In the genomic region with DNA sequence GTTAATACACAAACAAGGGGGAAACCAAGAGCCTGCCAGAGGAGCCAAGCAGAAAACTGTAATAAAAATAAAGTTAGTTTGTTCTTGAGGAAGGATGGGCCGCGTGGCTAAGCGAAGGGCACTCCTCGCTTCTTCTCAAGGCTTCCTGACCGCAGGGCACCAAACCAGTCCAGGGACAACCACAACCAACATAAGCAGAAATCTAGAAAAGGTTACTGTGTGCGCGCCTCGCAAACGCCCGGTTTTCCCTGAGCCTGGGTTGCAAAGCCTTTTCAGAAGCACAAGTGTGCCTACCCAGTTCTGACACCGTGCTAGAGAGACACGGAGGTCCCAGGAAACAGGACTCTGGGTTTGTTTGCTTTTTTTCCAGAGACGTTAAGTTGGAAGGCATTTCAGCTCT, we compare ENCODE assay signal across 22 mouse cellular contexts. TPM values are rescaled to one million over a fixed set of nuclear protein-coding genes. Genes with fewer than 3 reads are reported as not detected.
DNase-seq lines count a peak whose midpoint lies in the region; ATAC-seq and TF ChIP-seq lines count a peak whose summit lies in the region.
"Had no signal": no experiment of that assay in that cellular context is flagged by ENCODE, and none has a peak within 500 bp of the region (broad histone marks: within the 10 kb centered on the region; RNA-seq: fewer than 3 reads in every experiment).

No protein-coding gene starts in this region.

- no peak for TF ChIP-seq CTCF in E14TG2a.4 (conservative IDR thresholded peaks at IDR 0.05; ENCODE audit: low read length)

- no peaks in the 10 kb centered on the region for H3K9me3 ChIP-seq in heart, embryonic 15.5 days (replicated peaks)
- H3K9me3 ChIP-seq in heart, embryonic 12.5 days (replicated peaks): no peaks in the 10 kb centered on the region
- H3K9me3 ChIP-seq in lung, embryonic 15.5 days: no peaks in the 10 kb centered on the region
- H3K9me3 ChIP-seq in E14TG2a.4 (ENCODE audit: low read length): no peaks in the 10 kb centered on the region
- H3K9me3 ChIP-seq: forebrain, embryonic 15.5 days; heart, embryonic 13.5 days; limb, embryonic 15.5 days; liver, embryonic 15.5 days; midbrain, embryonic 10.5 days; neural tube, embryonic 13.5 days had no signal

- peak; percentile 30 for DNase-seq in adrenal gland, adult 2 months
- no peak for DNase-seq in adrenal gland, postnatal 4 days (ENCODE audit: low spot score in 2 of 2)
- no peak for DNase-seq in lung, postnatal 25 days (ENCODE audit: low spot score)
- no peak for DNase-seq in cerebellum, adult 11-12 months
- DNase-seq: cerebellum, adult 9-10 months; kidney, postnatal 14 days; left cerebral cortex, postnatal 4 days had no signal

- 91% methylated on average over 13 of the region's 13 CpGs for WGBS in heart, embryonic 15.5 days
- 91% methylated on average over 13 of the region's 13 CpGs for WGBS in heart, embryonic 12.5 days
- WGBS in lung, embryonic 15.5 days: 70% methylated on average over 13 of the region's 13 CpGs

- no peak overlapping the region for H3K9ac ChIP-seq in heart, embryonic 15.5 days
- no peak overlapping the region for H3K9ac ChIP-seq in heart, embryonic 12.5 days
- no peak overlapping the region for H3K9ac ChIP-seq in lung, embryonic 15.5 days
- H3K9ac ChIP-seq: forebrain, embryonic 15.5 days; limb, embryonic 15.5 days; liver, embryonic 15.5 days; neural tube, embryonic 13.5 days had no signal

- peak overlapping the region; percentile 35; the same call in 1 of the 2 replicates for H3K27ac ChIP-seq in heart, embryonic 15.5 days
- H3K27ac ChIP-seq in heart, embryonic 12.5 days (ENCODE audit: poor library complexity, severe bottlenecking): no peak overlapping the region
- 0 out of 2 replicates have a peak overlapping the region, but pooled peaks have one; percentile 5 for H3K27ac ChIP-seq in lung, embryonic 15.5 days
- H3K27ac ChIP-seq: forebrain, embryonic 15.5 days; heart, embryonic 13.5 days; hindbrain, postnatal 0 days; limb, embryonic 15.5 days; liver, embryonic 15.5 days; midbrain, embryonic 10.5 days; neural tube, embryonic 13.5 days; stomach, postnatal 0 days had no signal

- ATAC-seq in heart, embryonic 15.5 days (replicated peaks; ENCODE audit: insufficient number of reproducible peaks, insufficient read depth, low FRiP score, low read depth): no peak
- no peak for ATAC-seq in heart, embryonic 12.5 days (ENCODE audit: insufficient number of reproducible peaks, low FRiP score)
- ATAC-seq in lung, embryonic 15.5 days (ENCODE audit: borderline replicate concordance, extremely low read depth, low FRiP score, low TSS enrichment): no peak
- ATAC-seq: forebrain, embryonic 15.5 days; hindbrain, postnatal 0 days; intestine, embryonic 16.5 days; midbrain, embryonic 16.5 days had no signal

- H3K36me3 ChIP-seq in heart, embryonic 15.5 days: no peaks in the 10 kb centered on the region
- H3K36me3 ChIP-seq in heart, embryonic 12.5 days: no peaks in the 10 kb centered on the region
- H3K36me3 ChIP-seq in lung, embryonic 15.5 days: no peaks in the 10 kb centered on the region
- H3K36me3 ChIP-seq in E14TG2a.4 (ENCODE audit: insufficient read depth, low read length): peaks cover 22% of the 10 kb centered on the region
- H3K36me3 ChIP-seq: forebrain, embryonic 15.5 days; heart, embryonic 13.5 days; limb, embryonic 15.5 days; liver, embryonic 15.5 days; midbrain, embryonic 10.5 days; neural tube, embryonic 13.5 days had no signal

- no peak overlapping the region for H3K4me3 ChIP-seq in heart, embryonic 15.5 days
- H3K4me3 ChIP-seq in heart, embryonic 12.5 days: no peak overlapping the region
- no peak overlapping the region for H3K4me3 ChIP-seq in lung, embryonic 15.5 days
- 0 out of 2 replicates have a peak overlapping the region, but pooled peaks have one; percentile 5 for H3K4me3 ChIP-seq in E14TG2a.4 (replicated peaks; ENCODE audit: low read length)
- H3K4me3 ChIP-seq: forebrain, embryonic 15.5 days; heart, embryonic 13.5 days; limb, embryonic 15.5 days; liver, embryonic 15.5 days; midbrain, embryonic 10.5 days; myocyte; neural tube, embryonic 13.5 days had no signal

- H3K4me1 ChIP-seq in heart, embryonic 15.5 days (replicated peaks): peaks cover 37% of the 10 kb centered on the region
- peaks cover 43% of the 10 kb centered on the region for H3K4me1 ChIP-seq in heart, embryonic 12.5 days (replicated peaks)
- peaks cover 51% of the 10 kb centered on the region for H3K4me1 ChIP-seq in lung, embryonic 15.5 days
- H3K4me1 ChIP-seq in E14TG2a.4 (replicated peaks; ENCODE audit: low read depth, low read length): peaks cover 77% of the 10 kb centered on the region

- no peaks in the 10 kb centered on the region for H3K27me3 ChIP-seq in heart, embryonic 15.5 days
- no peaks in the 10 kb centered on the region for H3K27me3 ChIP-seq in heart, embryonic 12.5 days (replicated peaks)
- H3K27me3 ChIP-seq in lung, embryonic 15.5 days: no peaks in the 10 kb centered on the region
- no peaks in the 10 kb centered on the region for H3K27me3 ChIP-seq in E14TG2a.4 (ENCODE audit: insufficient read depth, low read length)
- H3K27me3 ChIP-seq: forebrain, embryonic 15.5 days; heart, embryonic 13.5 days; limb, embryonic 15.5 days; liver, embryonic 15.5 days; neural tube, embryonic 13.5 days had no signal

- no peak overlapping the region for H3K4me2 ChIP-seq in heart, embryonic 15.5 days
- no peak overlapping the region for H3K4me2 ChIP-seq in heart, embryonic 12.5 days
- no peak overlapping the region for H3K4me2 ChIP-seq in lung, embryonic 15.5 days
- H3K4me2 ChIP-seq: forebrain, embryonic 15.5 days; heart, embryonic 13.5 days; limb, embryonic 15.5 days; liver, embryonic 15.5 days; neural tube, embryonic 13.5 days had no signal

RNA-seq across cellular contexts. Expression of a gene that starts 4.9 kb away (rescaled TPM):
- 10 to 100 TPM; 12.7 to 13.1 TPM for total RNA-seq in adrenal gland, adult 2 months (2021)
- polyA plus RNA-seq in adrenal gland, adult 2 months (2012; rRNA removed): 31.1 and 32.5 TPM in 2 replicates
- total RNA-seq in adrenal gland, postnatal 4 days (2021): 10 to 100 TPM; 13.0 to 14.0 TPM
- polyA plus RNA-seq in heart, embryonic 15.5 days (2015; fragmentation: Nextera tagmentation; extraction: Ambion mirVana): 7.6 and 9.0 TPM in 2 replicates
- polyA plus RNA-seq in heart, embryonic 12.5 days (2016; fragmentation: Nextera tagmentation; extraction: Ambion mirVana): 8.0 and 10.5 TPM in 2 replicates
- polyA plus RNA-seq in lung, embryonic 15.5 days (2015; fragmentation: Nextera tagmentation; extraction: Ambion mirVana): 12.7 and 12.9 TPM in 2 replicates
